Mouse (Mus musculus) kidney, adult 2 months (tissue): Measurements from ENCODE around the gene Il7r. TPM values are rescaled to one million over a fixed set of nuclear protein-coding genes. Genes with fewer than 3 reads are reported as not detected.

Source experiments
- DNase-seq: peaks from one replicate; pipeline ENCODE4 v3.0.0; 2021
- H3K27ac ChIP-seq: fragments of 200-500 bp; 2 replicates; pipeline ENCODE4 v1.5.1; 2012; ENCODE audit warnings: low read depth, low read length, control low read depth, inconsistent platforms; ENCODE audit not compliant: insufficient read depth
- H3K27me3 ChIP-seq: fragments of 200-500 bp; replicated peaks from 2 replicates; pipeline ENCODE4 v1.6.1; 2012; ENCODE audit warnings: mild to moderate bottlenecking, moderate library complexity, low read length, inconsistent platforms; ENCODE audit not compliant: control insufficient read depth, insufficient read depth
- H3K36me3 ChIP-seq: fragments of 200-500 bp; 2 replicates; pipeline ENCODE4 v1.6.1; 2012; ENCODE audit warnings: mild to moderate bottlenecking, moderate library complexity, low read length, inconsistent platforms; ENCODE audit not compliant: control insufficient read depth, insufficient read depth
- H3K4me1 ChIP-seq: fragments of 200-500 bp; 2 replicates; pipeline ENCODE4 v1.6.1; 2011; ENCODE audit warnings: low read length; ENCODE audit not compliant: control insufficient read depth, insufficient read depth
- H3K4me3 ChIP-seq: fragments of 200-500 bp; 2 replicates; pipeline ENCODE4 v1.5.1; 2011; ENCODE audit warnings: mild to moderate bottlenecking, low read depth, low read length, control low read depth; ENCODE audit not compliant: insufficient read depth
- CTCF ChIP-seq: fragments of 200-500 bp; conservative IDR thresholded peaks from 2 replicates; pipeline ENCODE4 v1.5.1; 2011; ENCODE audit warnings: low read depth, mild to moderate bottlenecking, control low read depth, low read length, moderate library complexity, mixed read lengths; ENCODE audit not compliant: insufficient read depth, insufficient read length
- POLR2A ChIP-seq: fragments of 200-500 bp; IDR thresholded peaks from one replicate; pipeline ENCODE4 v1.6.1; 2011; ENCODE audit warnings: low read depth, low read length, control low read depth
- WGBS: fragments of 180-500 bp; shearing (Covaris S2); methylation state at CpG from one replicate; pipeline ENCODE4 v1.1.7; 2018; 5-methylcytosine and 5-hydroxymethylcytosine counted together
- polyA plus RNA-seq: library from polyadenylated mRNA; depleted of rRNA; stranded (reverse); fragments of >200 nt; gene quantifications from 2 replicates; pipeline ENCODE4 v1.2.3, GENCODE M21; 2012

Gene Il7r
- polyA plus RNA-seq, 1 experiment, result 0.95 TPM

- H3K4me1 ChIP-seq, result no peaks in the 10 kb centered on the region
- H3K27me3 ChIP-seq, result no peaks in the 10 kb centered on the region
- DNase-seq, result no peak
- no peak for TF ChIP-seq CTCF
- no peak for TF ChIP-seq POLR2A
- 78% methylated on average over 3 of the region's 3 CpGs for WGBS
- H3K36me3 ChIP-seq, result no peaks in the 10 kb centered on the region
- H3K4me3 ChIP-seq, result no peak overlapping the region
- no peak overlapping the region for H3K27ac ChIP-seq
Observed at GRCm38 (mm10) chr15:9528186-9528935, 1.6 kb downstream of the Il7r start.

GRCm38 (mm10) chr15:9526412-9526811 is 3.6 kb downstream of the Il7r start:
- Histone ChIP-seq H3K36me3 (no peaks in the 10 kb centered on the region), H3K27ac (no peak overlapping the region), H3K27me3 (no peaks in the 10 kb centered on the region), H3K4me3 (no peak overlapping the region), H3K4me1 (no peaks in the 10 kb centered on the region)
- DNase-seq, result no peak
- no peak for TF ChIP-seq CTCF
- TF ChIP-seq POLR2A, result no peak

- WGBS, result 86% methylated on average over 5 of the region's 5 CpGs
- TF ChIP-seq POLR2A, result no peak
- TF ChIP-seq CTCF, result no peak
- H3K27ac ChIP-seq, result no peak overlapping the region
- no peak for DNase-seq
- no peak overlapping the region for H3K4me3 ChIP-seq
- no peaks in the 10 kb centered on the region for H3K27me3 ChIP-seq
- no peaks in the 10 kb centered on the region for H3K36me3 ChIP-seq
- no peaks in the 10 kb centered on the region for H3K4me1 ChIP-seq
Observed at GRCm38 (mm10) chr15:9524907-9525306, 5.1 kb downstream of the Il7r start.

- H3K36me3 ChIP-seq, result no peaks in the 10 kb centered on the region
- H3K27ac ChIP-seq, result no peak overlapping the region
- no peaks in the 10 kb centered on the region for H3K4me1 ChIP-seq
- no peak for TF ChIP-seq CTCF
- no peak for TF ChIP-seq POLR2A
- no peak for DNase-seq
- no peaks in the 10 kb centered on the region for H3K27me3 ChIP-seq
- H3K4me3 ChIP-seq, result no peak overlapping the region
- WGBS, result 65% methylated on average over 5 of the region's 5 CpGs
Observed at GRCm38 (mm10) chr15:9523956-9524355, 6.0 kb downstream of the Il7r start.

GRCm38 (mm10) chr15:9523059-9523458 is 6.9 kb downstream of the Il7r start:
- Histone ChIP-seq H3K4me3 (no peak overlapping the region), H3K27ac (no peak overlapping the region), H3K36me3 (no peaks in the 10 kb centered on the region), H3K27me3 (no peaks in the 10 kb centered on the region), H3K4me1 (no peaks in the 10 kb centered on the region)
- TF ChIP-seq POLR2A (no peak), CTCF (no peak)
- DNase-seq, result peak; percentile 2
- WGBS, result 54% methylated on average over 3 of the region's 3 CpGs

- 70% methylated on average over 3 of the region's 3 CpGs for WGBS
- no peak overlapping the region for H3K27ac ChIP-seq
- no peaks in the 10 kb centered on the region for H3K27me3 ChIP-seq
- DNase-seq, result no peak
- TF ChIP-seq POLR2A, result no peak
- TF ChIP-seq CTCF, result no peak
- no peaks in the 10 kb centered on the region for H3K36me3 ChIP-seq
- no peaks in the 10 kb centered on the region for H3K4me1 ChIP-seq
- H3K4me3 ChIP-seq, result no peak overlapping the region
Observed at GRCm38 (mm10) chr15:9492077-9492476, 37.9 kb downstream of the Il7r start.

GRCm38 (mm10) chr15:9489417-9490118 is 40.4 kb downstream of the Il7r start:
- TF ChIP-seq CTCF (no peak), POLR2A (no peak)
- Histone ChIP-seq H3K36me3 (no peaks in the 10 kb centered on the region), H3K27ac (no peak overlapping the region), H3K27me3 (no peaks in the 10 kb centered on the region), H3K4me1 (no peaks in the 10 kb centered on the region), H3K4me3 (no peak overlapping the region)
- whole genome bisulfite sequencing, result 89% methylated on average over 2 of the region's 2 CpGs
- no peak for DNase-seq
